24 mouse cellular contexts compared by ENCODE assay signal in genomic region chr5:150370895-150371294, GRCm38 (mm10).
DNase-seq lines count a peak whose midpoint lies in the region; ATAC-seq and TF ChIP-seq lines count a peak whose summit lies in the region.
"Had no signal": no experiment of that assay in that cellular context is flagged by ENCODE, and none has a peak within 500 bp of the region (broad histone marks: within the 10 kb centered on the region; RNA-seq: fewer than 3 reads in every experiment).

No protein-coding gene starts in this region.

- H3K4me1 ChIP-seq in heart, embryonic 11.5 days (ENCODE audit: control insufficient read depth, insufficient read depth, low read length): peaks cover 8% of the 10 kb centered on the region
- H3K4me1 ChIP-seq in liver, embryonic 11.5 days (replicated peaks; ENCODE audit: control insufficient read depth, insufficient read depth, low read length): no peaks in the 10 kb centered on the region
- H3K4me1 ChIP-seq in lung, postnatal 0 days (ENCODE audit: insufficient read depth, low read depth, low read length): no peaks in the 10 kb centered on the region
- H3K4me1 ChIP-seq: embryonic facial prominence, embryonic 12.5 days; embryonic facial prominence, embryonic 15.5 days; hindbrain, embryonic 10.5 days; hindbrain, embryonic 13.5 days; intestine, embryonic 15.5 days had no signal

- peaks cover 7% of the 10 kb centered on the region; the same call in 1 of the 2 replicates for H3K36me3 ChIP-seq in heart, embryonic 11.5 days (ENCODE audit: control insufficient read depth, insufficient read depth, low read length)
- H3K36me3 ChIP-seq in liver, embryonic 11.5 days (ENCODE audit: control insufficient read depth, insufficient read depth, low read length): no peaks in the 10 kb centered on the region; the same call in 1 of the 2 replicates
- H3K36me3 ChIP-seq in lung, postnatal 0 days (ENCODE audit: insufficient read depth, low read length): no peaks in the 10 kb centered on the region
- H3K36me3 ChIP-seq: embryonic facial prominence, embryonic 12.5 days; embryonic facial prominence, embryonic 15.5 days; hindbrain, embryonic 10.5 days; intestine, embryonic 15.5 days had no signal

- H3K27me3 ChIP-seq in heart, embryonic 11.5 days (ENCODE audit: control insufficient read depth, insufficient read depth, low read length): no peaks in the 10 kb centered on the region
- H3K27me3 ChIP-seq in liver, embryonic 11.5 days (replicated peaks; ENCODE audit: control insufficient read depth, insufficient read depth, low read length): no peaks in the 10 kb centered on the region
- H3K27me3 ChIP-seq in lung, postnatal 0 days (replicated peaks; ENCODE audit: insufficient read depth, low read length): no peaks in the 10 kb centered on the region
- H3K27me3 ChIP-seq: embryonic facial prominence, embryonic 12.5 days; embryonic facial prominence, embryonic 15.5 days; hindbrain, embryonic 13.5 days; intestine, embryonic 15.5 days had no signal

- no peak for TF ChIP-seq CTCF in lung, postnatal 0 days (IDR thresholded peaks at IDR 0.05)

- intact Hi-C loops in heart, postnatal 36 days (cut with DNase I): no loop called here

- no peak overlapping the region for H3K9ac ChIP-seq in heart, embryonic 11.5 days (ENCODE audit: low read depth, low read length)
- H3K9ac ChIP-seq in liver, embryonic 11.5 days (ENCODE audit: low read depth, low read length): no peak overlapping the region
- H3K9ac ChIP-seq in lung, postnatal 0 days (replicated peaks; ENCODE audit: low read depth): no peak overlapping the region
- H3K9ac ChIP-seq: embryonic facial prominence, embryonic 12.5 days; embryonic facial prominence, embryonic 15.5 days; forebrain, postnatal 0 days; hindbrain, embryonic 13.5 days; intestine, embryonic 15.5 days had no signal

- H3K4me2 ChIP-seq in heart, embryonic 11.5 days: no peak overlapping the region
- no peak overlapping the region for H3K4me2 ChIP-seq in liver, embryonic 11.5 days
- no peak overlapping the region for H3K4me2 ChIP-seq in lung, postnatal 0 days (replicated peaks; ENCODE audit: low read depth, low read length)
- H3K4me2 ChIP-seq: embryonic facial prominence, embryonic 12.5 days; embryonic facial prominence, embryonic 15.5 days; hindbrain, embryonic 13.5 days; intestine, embryonic 15.5 days had no signal

- no peak overlapping the region for H3K4me3 ChIP-seq in heart, embryonic 11.5 days (ENCODE audit: low read depth, low read length)
- H3K4me3 ChIP-seq in liver, embryonic 11.5 days (ENCODE audit: low read depth, low read length): no peak overlapping the region
- H3K4me3 ChIP-seq in lung, postnatal 0 days (ENCODE audit: low read depth, low read length): no peak overlapping the region
- H3K4me3 ChIP-seq: embryonic facial prominence, embryonic 12.5 days; embryonic facial prominence, embryonic 15.5 days; gastrocnemius, adult 2 months; heart, adult 2 months; hindbrain, embryonic 10.5 days; hindbrain, embryonic 13.5 days; intestine, embryonic 15.5 days had no signal

- no peak for DNase-seq in heart, postnatal 36 days
- no peak for DNase-seq in liver, embryonic 11.5 days (ENCODE audit: low spot score)
- DNase-seq in liver: no peak
- DNase-seq in lung, postnatal 0 days (ENCODE audit: low spot score): no peak
- DNase-seq: adrenal gland, adult 2 months; adrenal gland, postnatal 14 days; cerebellum, adult 11 months; cerebellum, adult 2 months; cerebellum, adult 9-11 months; cerebellum, postnatal 25 days; forebrain, postnatal 0 days; gastrocnemius, adult 2 months; gastrocnemius, postnatal 14 days; heart, adult 2 months had no signal

- no peaks in the 10 kb centered on the region; the same call in 1 of the 2 replicates for H3K9me3 ChIP-seq in heart, embryonic 11.5 days (replicated peaks; ENCODE audit: control insufficient read depth, low read length)
- no peaks in the 10 kb centered on the region for H3K9me3 ChIP-seq in liver, embryonic 11.5 days (ENCODE audit: control insufficient read depth, low read length)
- peaks cover 3% of the 10 kb centered on the region; the same call in 1 of the 2 replicates for H3K9me3 ChIP-seq in lung, postnatal 0 days (ENCODE audit: low read length)
- H3K9me3 ChIP-seq: embryonic facial prominence, embryonic 12.5 days; embryonic facial prominence, embryonic 15.5 days; intestine, embryonic 15.5 days had no signal

- ATAC-seq in heart, embryonic 11.5 days (replicated peaks; ENCODE audit: insufficient number of reproducible peaks, low FRiP score, low TSS enrichment): no peak
- ATAC-seq in liver, embryonic 11.5 days (replicated peaks; ENCODE audit: low FRiP score): peak; percentile 58; the same call in 1 of the 2 replicates
- peak; percentile 66; the same call in 1 of the 2 replicates for ATAC-seq in megakaryocyte-erythroid progenitor cell, adult 5-6 weeks (replicated peaks; ENCODE audit: low FRiP score, low TSS enrichment, poor library complexity, severe bottlenecking)
- ATAC-seq in lung, postnatal 0 days: no peak
- ATAC-seq: CD4-positive, CD25-positive, alpha-beta regulatory T cell, adult 4 months; forebrain, embryonic 14.5 days; forebrain, postnatal 0 days; hindbrain, embryonic 16.5 days; intestine, embryonic 15.5 days had no signal

- TF ChIP-seq EP300 in lung, postnatal 0 days (IDR thresholded peaks at IDR 0.05): no peak

- peak overlapping the region; percentile 41; the same call in 1 of the 2 replicates for H3K27ac ChIP-seq in heart, embryonic 11.5 days (ENCODE audit: low read depth, low read length)
- no peak overlapping the region for H3K27ac ChIP-seq in liver, embryonic 11.5 days (ENCODE audit: low read depth, low read length)
- no peak overlapping the region for H3K27ac ChIP-seq in lung, postnatal 0 days (ENCODE audit: low read length)
- H3K27ac ChIP-seq: embryonic facial prominence, embryonic 12.5 days; embryonic facial prominence, embryonic 15.5 days; gastrocnemius, adult 2 months; heart, adult 2 months; hindbrain, embryonic 10.5 days; hindbrain, embryonic 13.5 days; intestine, embryonic 15.5 days had no signal

Comparison
In these comparisons a context has a peak if more than half of its experiments do, and no peak if none do; other contexts are left out.
1. ATAC-seq: peak in liver, embryonic 11.5 days (single experiment) and megakaryocyte-erythroid progenitor cell, adult 5-6 weeks (single experiment); none in heart, embryonic 11.5 days (single experiment) and lung, postnatal 0 days (single experiment).